Mouse (Mus musculus): ENCODE measurements around the gene Kif2c.

DNA sequence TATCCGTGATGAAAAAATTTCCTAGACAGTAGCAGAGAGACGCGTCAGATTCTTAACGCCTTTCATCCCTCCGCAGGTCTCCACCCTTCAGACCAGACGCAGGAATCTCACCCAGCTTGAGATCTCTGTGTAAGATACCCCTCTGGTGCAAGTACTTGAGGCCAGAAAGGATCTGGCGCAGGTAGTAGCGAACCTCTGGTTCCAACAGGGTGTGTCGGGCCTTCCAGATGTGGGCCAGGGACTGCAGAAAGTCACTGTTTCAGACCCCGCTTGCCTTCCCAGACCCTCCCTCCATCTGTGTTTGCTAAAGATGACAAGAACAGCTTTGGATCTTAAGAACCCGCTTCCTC, 49.7 kb downstream of the Kif2c start:
- TF ChIP-seq POLR2A (IDR thresholded peaks at IDR 0.05; ENCODE audit: extremely low read depth, insufficient read depth, low read length): no peak
- TF ChIP-seq CTCF (IDR thresholded peaks at IDR 0.05; ENCODE audit: extremely low read depth, insufficient read depth, low read length): no peak

All from cortical plate, adult 2 months (tissue).